Mouse (Mus musculus): ENCODE measurements around the gene Grn. TPM values are rescaled to one million over a fixed set of nuclear protein-coding genes. Genes with fewer than 3 reads are reported as not detected.
"Not testable (repeated sequence)": the region's sequence is repeated elsewhere in the genome, so short reads cannot be mapped to it uniquely, and the experiment has no call there.

Grn gene
- polyA plus RNA-seq (2014; fragmentation: Nextera tagmentation; extraction: Ambion mirVana): 81.0 and 103 TPM in 2 replicates

- ATAC-seq (ENCODE audit: low FRiP score, low TSS enrichment): peak; percentile 95
- Histone ChIP-seq H3K9me3 (ENCODE audit: control insufficient read depth, low read length) (no peaks in the 10 kb centered on the region), H3K27me3 (ENCODE audit: control insufficient read depth, insufficient read depth, low read length) (no peaks in the 10 kb centered on the region; the same call in 1 of the 2 replicates), H3K4me3 (ENCODE audit: low read length) (peak within 1 kb of the TSS; percentile 65), H3K36me3 (ENCODE audit: control insufficient read depth, insufficient read depth, low read length) (peaks cover 14% of the 10 kb centered on the region), H3K4me2 (replicated peaks; ENCODE audit: low read depth, low read length) (peak within 1 kb of the TSS; percentile 89), H3K4me1 (ENCODE audit: control insufficient read depth, insufficient read depth, low read length) (peaks cover 16% of the 10 kb centered on the region), H3K27ac (ENCODE audit: low read depth, low read length) (peak within 1 kb of the TSS; percentile 80), H3K9ac (ENCODE audit: low read depth, low read length) (peak within 1 kb of the TSS; percentile 62)
- under 1% methylated on average over 29 of the region's 29 CpGs for WGBS
These were observed at the start of gene Grn for GRCm38 (mm10) chr11:102430121-102431017. Gene Grn (plus strand): TSS chr11:102430315.

GRCm38 (mm10) chr11:102381341-102382100, 48.6 kb upstream of the Grn start:
- no peak overlapping the region for H3K4me3 ChIP-seq (ENCODE audit: low read length)
- no peak for ATAC-seq (ENCODE audit: low FRiP score, low TSS enrichment)
- WGBS: 56% methylated on average over 4 of the region's 4 CpGs

GRCm38 (mm10) chr11:102382794-102383193, 47.3 kb upstream of the Grn start:
- WGBS: 89% methylated on average over 3 of the region's 3 CpGs
- H3K27me3 ChIP-seq (ENCODE audit: control insufficient read depth, insufficient read depth, low read length): no peaks in the 10 kb centered on the region
- no peak overlapping the region for H3K27ac ChIP-seq (ENCODE audit: low read depth, low read length)
- H3K4me1 ChIP-seq (ENCODE audit: control insufficient read depth, insufficient read depth, low read length): no peaks in the 10 kb centered on the region
- no peaks in the 10 kb centered on the region for H3K36me3 ChIP-seq (ENCODE audit: control insufficient read depth, insufficient read depth, low read length)
- H3K9me3 ChIP-seq (ENCODE audit: control insufficient read depth, low read length): no peaks in the 10 kb centered on the region
- H3K4me2 ChIP-seq (replicated peaks; ENCODE audit: low read depth, low read length): no peak overlapping the region
- ATAC-seq (ENCODE audit: low FRiP score, low TSS enrichment): no peak
- H3K9ac ChIP-seq (ENCODE audit: low read depth, low read length): no peak overlapping the region
- no peak overlapping the region for H3K4me3 ChIP-seq (ENCODE audit: low read length)

More at GRCm38 (mm10) chr11:102381341-102382100, 48.6 kb upstream of the Grn start:
- peaks cover 2% of the 10 kb centered on the region; the same call in 1 of the 2 replicates for H3K4me1 ChIP-seq (ENCODE audit: control insufficient read depth, insufficient read depth, low read length)
- no peaks in the 10 kb centered on the region for H3K36me3 ChIP-seq (ENCODE audit: control insufficient read depth, insufficient read depth, low read length)
- no peak overlapping the region for H3K27ac ChIP-seq (ENCODE audit: low read depth, low read length)
- H3K27me3 ChIP-seq (ENCODE audit: control insufficient read depth, insufficient read depth, low read length): no peaks in the 10 kb centered on the region
- H3K9ac ChIP-seq (ENCODE audit: low read depth, low read length): no peak overlapping the region
- no peak overlapping the region for H3K4me2 ChIP-seq (replicated peaks; ENCODE audit: low read depth, low read length)
- no peaks in the 10 kb centered on the region for H3K9me3 ChIP-seq (ENCODE audit: control insufficient read depth, low read length)

GRCm38 (mm10) chr11:102383365-102384136, 46.6 kb upstream of the Grn start:
- Histone ChIP-seq H3K9ac (ENCODE audit: low read depth, low read length) (no peak overlapping the region), H3K4me2 (replicated peaks; ENCODE audit: low read depth, low read length) (no peak overlapping the region), H3K4me3 (ENCODE audit: low read length) (no peak overlapping the region), H3K36me3 (ENCODE audit: control insufficient read depth, insufficient read depth, low read length) (no peaks in the 10 kb centered on the region), H3K4me1 (ENCODE audit: control insufficient read depth, insufficient read depth, low read length) (no peaks in the 10 kb centered on the region), H3K27me3 (ENCODE audit: control insufficient read depth, insufficient read depth, low read length) (no peaks in the 10 kb centered on the region), H3K9me3 (ENCODE audit: control insufficient read depth, low read length) (no peaks in the 10 kb centered on the region), H3K27ac (ENCODE audit: low read depth, low read length) (no peak overlapping the region)
- WGBS: 84% methylated on average over 1 of the region's 1 CpGs
- no peak for ATAC-seq (ENCODE audit: low FRiP score, low TSS enrichment)

- Histone ChIP-seq H3K9ac (ENCODE audit: low read depth, low read length) (no peak overlapping the region), H3K4me1 (ENCODE audit: control insufficient read depth, insufficient read depth, low read length) (no peaks in the 10 kb centered on the region), H3K9me3 (ENCODE audit: control insufficient read depth, low read length) (no peaks in the 10 kb centered on the region), H3K4me2 (replicated peaks; ENCODE audit: low read depth, low read length) (no peak overlapping the region), H3K27me3 (ENCODE audit: control insufficient read depth, insufficient read depth, low read length) (no peaks in the 10 kb centered on the region), H3K36me3 (ENCODE audit: control insufficient read depth, insufficient read depth, low read length) (no peaks in the 10 kb centered on the region), H3K4me3 (ENCODE audit: low read length) (no peak overlapping the region), H3K27ac (ENCODE audit: low read depth, low read length) (no peak overlapping the region)
- no peak for ATAC-seq (ENCODE audit: low FRiP score, low TSS enrichment)
- 75% methylated on average over 2 of the region's 2 CpGs for WGBS
These were observed 45.7 kb upstream of the Grn start for GRCm38 (mm10) chr11:102384418-102384817.

- Histone ChIP-seq H3K36me3 (ENCODE audit: control insufficient read depth, insufficient read depth, low read length) (no peaks in the 10 kb centered on the region), H3K4me2 (replicated peaks; ENCODE audit: low read depth, low read length) (no peak overlapping the region), H3K27me3 (ENCODE audit: control insufficient read depth, insufficient read depth, low read length) (no peaks in the 10 kb centered on the region), H3K4me1 (ENCODE audit: control insufficient read depth, insufficient read depth, low read length) (no peaks in the 10 kb centered on the region), H3K9me3 (ENCODE audit: control insufficient read depth, low read length) (no peaks in the 10 kb centered on the region), H3K9ac (ENCODE audit: low read depth, low read length) (no peak overlapping the region), H3K27ac (ENCODE audit: low read depth, low read length) (no peak overlapping the region), H3K4me3 (ENCODE audit: low read length) (no peak overlapping the region)
- WGBS: 54% methylated on average over 4 of the region's 4 CpGs
- ATAC-seq (ENCODE audit: low FRiP score, low TSS enrichment): no peak
These were observed 45.0 kb upstream of the Grn start for GRCm38 (mm10) chr11:102385075-102385474.

GRCm38 (mm10) chr11:102386121-102386520, 44.0 kb upstream of the Grn start:
- Histone ChIP-seq H3K9ac (ENCODE audit: low read depth, low read length) (no peak overlapping the region), H3K27me3 (ENCODE audit: control insufficient read depth, insufficient read depth, low read length) (no peaks in the 10 kb centered on the region), H3K27ac (ENCODE audit: low read depth, low read length) (no peak overlapping the region), H3K4me2 (replicated peaks; ENCODE audit: low read depth, low read length) (no peak overlapping the region), H3K36me3 (ENCODE audit: control insufficient read depth, insufficient read depth, low read length) (no peaks in the 10 kb centered on the region), H3K9me3 (ENCODE audit: control insufficient read depth, low read length) (no peaks in the 10 kb centered on the region), H3K4me1 (ENCODE audit: control insufficient read depth, insufficient read depth, low read length) (no peaks in the 10 kb centered on the region), H3K4me3 (ENCODE audit: low read length) (no peak overlapping the region)
- WGBS: 52% methylated on average over 5 of the region's 5 CpGs
- ATAC-seq (ENCODE audit: low FRiP score, low TSS enrichment): no peak

- not testable (repeated sequence) for H3K27ac ChIP-seq (ENCODE audit: low read depth, low read length); H3K27me3 ChIP-seq (ENCODE audit: control insufficient read depth, insufficient read depth, low read length); ATAC-seq (ENCODE audit: low FRiP score, low TSS enrichment); H3K9me3 ChIP-seq (ENCODE audit: control insufficient read depth, low read length); H3K36me3 ChIP-seq (ENCODE audit: control insufficient read depth, insufficient read depth, low read length); H3K4me3 ChIP-seq (ENCODE audit: low read length); H3K9ac ChIP-seq (ENCODE audit: low read depth, low read length); H3K4me2 ChIP-seq (replicated peaks; ENCODE audit: low read depth, low read length)
- H3K4me1 ChIP-seq (ENCODE audit: control insufficient read depth, insufficient read depth, low read length): peaks cover 13% of the 10 kb centered on the region
- WGBS: 85% methylated on average over 4 of the region's 5 CpGs
These were observed 40.7 kb upstream of the Grn start for GRCm38 (mm10) chr11:102389436-102389835.

Measured in kidney, embryonic 14.5 days (tissue).